Mouse (Mus musculus) mouse embryonic stem cell (cell line): Measurements from ENCODE around the gene Arf3.

Source experiments
- in situ Hi-C, 2 experiments: fragments of 300-500 bp; cut with MboI; formaldehyde crosslinking; loops; 1 replicate in 1 of 2; 3 replicates in 1 of 2; pipeline ENCODE4 v1.14.3; 2019 to 2020; ENCODE audit warnings: low sequenced_read_pairs in 2 of 2, low pct_unique_long_range_greater_than_20kb in 1 of 2, mixed read lengths in 1 of 2; ENCODE audit not compliant: unreplicated experiment in 1 of 2

Arf3 gene

GRCm38 (mm10) chr15:98695726-98696125 is 67.3 kb downstream of the Arf3 start:
- in situ Hi-C loops = no loop called here

- in situ Hi-C loops = no loop called here
Observed at GRCm38 (mm10) chr15:98692171-98692715, 70.8 kb downstream of the Arf3 start.

- in situ Hi-C loops = no loop called here
Observed at GRCm38 (mm10) chr15:98691486-98692147, 71.4 kb downstream of the Arf3 start.

- in situ Hi-C loops = no loop called here
Observed at GRCm38 (mm10) chr15:98689682-98690081, 73.3 kb downstream of the Arf3 start.
